Mouse (Mus musculus) c-Kit-positive CD71-positive TER-119-positive erythroid progenitor cells, embryonic 14.5 days (primary cell): ENCODE results near the gene Tmem209.

ENCODE experiments used
- DNase-seq: peaks from one replicate; pipeline ENCODE4 v3.0.0-alpha.2; 2013; ENCODE audit warnings: low spot score

The Tmem209 gene

DNA sequence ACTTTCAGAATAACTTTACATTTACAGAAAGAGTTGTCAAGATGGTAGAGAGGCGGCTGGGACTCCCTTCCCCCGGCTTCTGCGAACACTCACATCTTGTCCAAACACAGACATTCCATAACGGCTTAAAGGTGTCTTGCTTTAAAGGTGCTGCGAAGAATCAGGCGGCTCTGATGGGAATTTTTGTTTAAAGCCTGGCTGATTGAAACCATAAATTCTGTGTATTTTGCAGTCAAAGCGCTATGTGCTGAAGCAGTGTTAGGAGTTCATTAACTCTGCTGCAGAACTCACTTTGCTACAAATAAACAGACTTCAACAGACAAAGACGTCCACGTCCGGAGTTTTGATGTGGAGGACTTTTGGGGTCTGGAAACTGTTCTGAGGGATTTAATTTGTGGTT lies 28.7 kb upstream of the Tmem209 start:
- no peak for DNase-seq

GRCm38 (mm10) chr6:30535340-30535739 lies 25.8 kb upstream of the Tmem209 start:
- DNase-seq, result no peak

DNA sequence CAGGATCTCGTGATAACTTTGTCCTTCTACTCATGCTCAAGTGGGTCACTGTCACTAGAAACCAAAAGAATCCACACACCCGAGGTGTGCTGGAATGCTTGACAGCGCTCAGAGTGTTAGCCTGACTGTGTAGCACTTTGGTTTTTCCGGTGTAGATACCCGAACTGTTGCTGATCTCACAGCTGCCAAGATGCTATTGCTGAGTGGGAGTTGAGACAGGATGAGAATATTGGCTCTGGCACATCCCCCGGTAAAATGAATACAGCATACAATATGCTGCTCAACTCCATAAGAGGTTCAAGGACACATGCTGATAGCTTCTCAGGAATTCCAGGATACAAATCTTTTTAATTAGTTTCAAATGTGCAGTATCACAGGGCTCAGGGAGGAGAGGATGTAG lies 19.2 kb upstream of the Tmem209 start:
- DNase-seq, result no peak

DNA sequence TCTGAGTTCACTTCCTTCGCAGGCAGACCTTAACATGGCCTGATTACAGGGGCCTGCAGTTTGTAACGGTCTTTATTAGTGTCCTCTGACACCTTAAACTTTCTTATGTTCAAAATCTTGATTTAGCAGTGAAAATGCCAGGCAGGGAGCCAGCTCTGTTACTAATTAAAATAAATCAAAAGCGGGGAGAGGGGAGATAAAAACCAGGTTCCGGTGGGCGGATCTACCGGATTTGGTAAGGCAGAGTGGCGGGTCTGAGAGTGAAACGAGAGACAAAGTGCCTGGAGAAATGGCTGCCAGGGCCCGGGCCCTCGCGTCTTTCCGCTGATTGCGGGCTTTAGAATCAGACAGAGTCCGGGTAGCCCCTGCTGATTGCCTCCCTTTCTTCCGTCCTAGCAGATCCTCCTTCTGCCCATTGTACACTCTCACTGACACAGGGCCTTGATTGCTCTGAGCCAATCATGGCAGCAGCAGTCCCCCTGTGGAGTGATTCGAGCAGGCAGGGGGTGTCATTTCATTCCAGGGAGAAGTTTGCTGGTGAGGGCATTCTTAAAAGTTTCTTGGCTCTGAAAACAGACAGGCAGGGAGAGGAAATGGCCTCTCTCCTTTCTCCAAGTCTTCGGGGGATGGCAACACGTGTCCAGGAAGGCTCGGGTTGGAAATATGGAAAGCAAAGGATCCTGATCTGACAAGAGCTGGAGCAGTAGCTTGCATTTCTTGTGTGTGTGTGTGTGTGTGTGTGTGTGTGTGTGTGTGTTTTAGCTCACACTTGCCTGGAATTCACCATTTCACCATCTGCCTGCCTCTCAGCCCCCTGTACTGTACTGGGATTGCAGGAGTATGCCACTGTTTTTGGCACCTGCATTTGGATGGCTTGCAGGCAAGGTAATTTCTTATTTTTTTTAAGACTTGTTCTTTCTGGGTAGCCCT lies 17.3 kb upstream of the Tmem209 start:
- DNase-seq, result no peak

GRCm38 (mm10) chr6:30525456-30526332 lies 16.1 kb upstream of the Tmem209 start:
- no peak for DNase-seq

DNA sequence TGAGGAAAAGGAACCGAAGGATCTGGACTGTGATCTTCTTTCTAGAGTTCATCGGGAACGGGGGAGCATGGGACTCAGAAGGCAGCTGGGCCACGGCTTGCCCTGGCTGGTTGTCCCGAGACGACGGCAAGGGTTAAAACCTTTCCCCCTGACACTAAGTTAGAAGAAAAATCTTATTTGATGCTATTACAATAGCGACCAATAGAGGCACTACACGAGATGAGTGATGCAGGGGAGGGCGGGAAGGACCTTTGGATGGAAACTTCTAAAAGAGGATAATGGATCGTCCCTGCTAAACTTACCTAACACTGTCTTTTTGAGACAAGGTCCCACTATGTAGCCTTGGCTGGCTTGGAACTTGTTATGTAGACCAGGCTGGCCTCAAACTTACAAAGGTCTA lies 10.8 kb upstream of the Tmem209 start:
- no peak for DNase-seq

GRCm38 (mm10) chr6:30514242-30514641 lies 4.7 kb upstream of the Tmem209 start:
- no peak for DNase-seq

DNA sequence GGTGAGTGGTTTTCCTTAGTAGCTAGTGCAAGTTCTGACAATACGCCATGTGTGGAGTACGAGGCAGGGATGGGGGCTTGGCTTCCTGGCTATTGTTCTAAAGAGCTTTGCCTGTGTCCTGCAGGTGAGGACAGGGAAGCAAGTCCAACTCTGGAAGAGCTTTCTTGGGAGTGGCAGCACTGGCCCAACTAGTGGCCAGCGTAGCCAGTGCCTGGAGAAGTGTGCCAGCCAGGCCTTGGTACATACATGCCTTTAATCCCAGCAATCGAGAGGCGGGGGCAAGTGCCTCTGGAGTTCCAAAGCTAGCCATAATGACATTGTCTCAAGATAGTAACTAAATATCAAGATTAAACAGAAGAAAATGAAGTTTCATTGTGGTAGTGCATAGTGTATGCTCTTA lies 708 bp upstream of the Tmem209 start:
- DNase-seq, result no peak

DNA sequence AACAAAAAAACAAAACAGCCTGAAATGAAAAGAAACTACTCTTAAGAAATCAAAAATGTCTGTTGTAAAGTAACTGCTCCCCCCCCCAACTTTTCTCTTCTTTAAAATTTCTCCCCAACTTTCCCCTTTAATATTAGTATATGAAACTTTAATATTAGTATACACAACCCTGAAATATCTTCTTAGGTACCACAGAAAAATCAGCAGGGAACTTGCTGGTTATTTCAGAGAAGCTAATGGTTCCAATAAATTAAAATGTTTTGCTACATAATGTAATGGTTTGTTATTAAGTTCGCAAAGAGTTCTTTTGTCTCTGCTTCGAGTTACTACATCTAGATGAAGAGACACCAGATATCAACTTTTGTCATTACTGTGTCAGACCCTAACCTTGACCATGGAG lies 759 bp downstream of the Tmem209 start:
- no peak for DNase-seq

DNA sequence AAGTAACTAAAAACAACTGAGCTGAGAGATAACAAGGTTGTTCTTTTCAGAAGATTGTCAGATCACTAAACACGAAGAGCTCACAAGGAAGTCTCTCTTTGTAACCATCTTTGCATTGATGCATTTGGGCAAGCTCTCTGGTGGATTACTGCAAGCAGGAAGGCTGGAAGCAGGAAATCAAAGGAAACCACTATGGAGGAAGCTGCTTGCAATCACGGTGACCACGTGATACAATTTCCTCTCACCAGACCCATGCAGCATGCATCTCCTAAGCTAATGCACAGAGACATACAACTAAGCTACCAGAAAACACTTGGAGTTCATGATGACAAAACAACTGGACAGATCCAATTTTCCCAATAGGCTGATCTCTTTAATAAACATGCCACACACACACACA lies 10.5 kb downstream of the Tmem209 start:
- no peak for DNase-seq

DNA sequence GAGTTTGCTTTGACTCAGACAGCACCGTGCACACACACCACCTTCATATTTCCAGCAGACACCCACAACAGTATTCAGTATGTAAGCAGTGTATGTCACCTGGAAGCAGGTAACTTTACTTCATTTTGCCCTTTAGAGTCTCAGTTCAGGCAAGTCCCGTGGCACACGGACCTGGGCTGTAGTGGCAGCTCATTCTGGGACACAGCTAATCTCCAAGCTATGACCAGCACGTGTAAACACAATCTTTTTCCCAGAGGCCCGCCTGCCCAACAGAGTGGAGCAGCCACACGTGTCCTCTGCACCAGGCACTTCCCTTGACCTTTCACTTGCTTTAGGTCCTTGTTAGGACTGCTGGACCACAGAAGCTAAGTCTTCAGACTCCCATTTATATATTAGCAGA lies 23.1 kb downstream of the Tmem209 start:
- no peak for DNase-seq

GRCm38 (mm10) chr6:30482908-30483307 lies 26.7 kb downstream of the Tmem209 start:
- DNase-seq, result no peak

GRCm38 (mm10) chr6:30479418-30479817 lies 30.2 kb downstream of the Tmem209 start:
- DNase-seq, result no peak

- DNase-seq, result no peak
These were observed 31.8 kb downstream of the Tmem209 start for GRCm38 (mm10) chr6:30477784-30478183.

DNA sequence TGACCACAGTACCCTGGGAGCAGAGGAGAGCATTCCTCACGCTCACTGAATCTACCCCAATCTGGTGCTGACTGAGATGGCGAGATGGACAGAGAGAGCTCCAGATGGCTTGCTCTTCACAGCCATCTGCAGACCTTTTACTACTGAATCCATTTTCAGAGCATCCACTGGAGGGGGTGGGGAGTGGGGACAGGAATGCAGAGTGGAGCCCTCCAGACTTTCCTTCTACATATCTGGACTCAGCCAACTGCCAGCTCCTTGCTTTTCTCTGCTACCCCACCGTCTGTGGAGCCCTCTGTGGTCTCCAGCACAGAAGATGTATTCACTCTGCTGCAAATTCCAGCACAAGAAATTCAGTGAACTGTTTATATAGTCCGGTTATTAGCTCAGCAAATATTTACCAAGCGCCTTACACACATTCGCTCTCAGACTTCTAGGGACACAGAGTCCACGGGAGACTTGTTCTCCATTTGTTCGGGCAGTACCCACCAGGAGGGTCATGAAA lies 32.3 kb downstream of the Tmem209 start:
- no peak for DNase-seq

- no peak for DNase-seq
These were observed 33.4 kb downstream of the Tmem209 start for GRCm38 (mm10) chr6:30476025-30476765.

- DNase-seq, result no peak
These were observed 37.9 kb downstream of the Tmem209 start for GRCm38 (mm10) chr6:30471706-30472105.

DNA sequence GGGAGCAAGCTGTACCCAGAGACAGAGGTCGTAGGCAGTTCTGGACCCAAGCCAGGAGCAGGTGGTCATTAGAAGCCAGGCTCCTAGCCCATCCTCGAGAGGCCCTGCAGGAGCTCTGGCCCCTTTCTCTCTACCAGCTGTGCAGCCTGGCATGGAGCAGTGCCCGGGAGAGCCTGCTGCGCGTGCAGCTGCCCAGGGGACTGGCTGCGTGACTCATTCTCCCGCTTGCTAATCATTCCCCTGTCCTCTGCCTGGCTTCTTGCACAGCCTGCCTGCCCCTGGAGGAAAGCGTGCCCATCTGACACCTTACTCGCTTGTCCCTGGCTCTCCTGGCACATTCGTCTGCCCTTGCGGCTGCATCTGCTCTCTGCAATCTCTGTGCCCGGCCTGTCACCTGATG lies 40.2 kb downstream of the Tmem209 start:
- no peak for DNase-seq

DNA sequence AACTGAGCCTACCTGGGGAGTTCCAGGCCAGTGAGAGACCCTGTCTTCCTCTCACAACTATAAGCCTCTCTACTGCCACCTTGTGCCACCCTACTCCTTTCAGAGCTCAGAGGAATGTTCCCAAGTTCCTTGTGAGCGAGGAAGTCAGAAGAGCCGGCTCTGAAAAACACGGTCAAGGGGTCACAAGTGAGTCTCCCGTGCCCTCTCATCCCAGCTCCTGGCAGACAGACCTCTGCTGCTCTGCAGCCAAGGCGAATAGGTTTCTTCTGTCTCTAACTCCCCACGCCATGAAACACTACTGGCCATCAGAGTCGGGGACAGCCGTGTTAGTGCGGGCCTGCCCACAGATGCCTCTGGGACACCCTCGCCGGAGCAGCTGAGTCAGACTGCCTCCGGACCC lies 40.9 kb downstream of the Tmem209 start:
- DNase-seq, result no peak

DNA sequence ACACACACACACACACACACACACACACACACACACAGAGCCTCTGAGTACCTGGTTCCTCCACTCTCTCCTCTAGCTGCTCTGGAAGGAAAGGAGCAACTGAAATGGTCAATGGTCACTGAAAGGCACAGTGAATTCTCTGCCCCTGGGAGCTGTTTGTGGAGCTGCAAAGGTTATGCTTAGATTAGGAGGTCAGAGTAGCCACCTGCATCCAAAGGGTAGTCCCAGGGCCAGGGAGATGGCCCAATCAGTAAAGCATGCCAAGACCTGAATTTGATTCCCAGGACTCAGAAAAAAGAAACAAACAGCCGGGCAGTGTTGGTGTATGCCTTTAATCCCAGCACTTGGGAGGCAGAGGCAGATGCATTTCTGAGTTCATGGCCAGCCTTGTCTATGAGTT lies 41.5 kb downstream of the Tmem209 start:
- no peak for DNase-seq

DNA sequence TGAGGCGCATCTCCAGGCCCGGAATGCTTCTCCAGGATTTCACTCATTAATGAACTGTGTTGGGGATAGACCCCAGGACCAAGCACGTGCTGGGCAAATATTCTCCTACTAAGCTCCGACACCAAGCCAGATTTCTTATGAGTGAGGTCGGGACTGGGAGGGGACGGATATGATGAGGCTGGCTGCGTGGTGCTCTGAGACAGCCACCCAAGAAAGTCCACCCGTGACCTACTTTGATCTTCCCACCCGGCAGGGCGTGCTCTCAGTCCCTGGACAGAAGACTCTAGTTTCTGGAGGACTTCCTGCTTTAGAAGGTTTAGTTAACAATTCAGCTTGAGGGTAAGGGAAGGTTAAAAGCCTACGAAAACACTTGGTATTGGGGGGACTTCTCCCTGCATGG lies 44.0 kb downstream of the Tmem209 start:
- DNase-seq, result no peak

DNA sequence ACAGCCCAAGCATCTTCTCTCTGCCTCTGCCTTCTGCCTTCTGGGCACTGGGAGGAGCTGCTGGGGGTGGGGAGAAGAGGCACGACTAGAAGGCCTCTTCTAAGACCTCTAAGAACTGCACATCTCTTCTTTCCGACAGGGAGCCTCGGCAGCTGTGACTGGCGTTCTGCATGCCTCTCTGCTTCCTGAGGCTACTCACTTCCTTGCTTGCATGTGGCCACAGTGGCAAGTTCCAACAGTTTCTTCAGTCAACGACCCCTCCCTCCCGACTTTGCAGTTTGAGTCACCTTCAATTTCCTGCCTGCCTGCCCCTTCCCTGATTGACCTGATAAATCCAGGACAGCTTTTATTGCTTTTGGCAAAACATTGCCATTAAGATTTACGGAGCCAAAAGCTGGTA lies 46.8 kb downstream of the Tmem209 start:
- DNase-seq, result no peak
